Comparison of ENCODE assay signal across 18 mouse cellular contexts in genomic region chr2:68765371-68765770, GRCm38 (mm10).
A peak's percentile ranks its signal among the peaks of the same experiment; 100 is the strongest.
DNase-seq lines count a peak whose midpoint lies in the region; ATAC-seq and TF ChIP-seq lines count a peak whose summit lies in the region.
"Had no signal": no experiment of that assay in that cellular context is flagged by ENCODE, and none has a peak within 500 bp of the region (broad histone marks: within the 10 kb centered on the region; RNA-seq: fewer than 3 reads in every experiment).

No protein-coding gene starts in this region.

- no peaks in the 10 kb centered on the region for H3K9me3 ChIP-seq in kidney, embryonic 16.5 days (ENCODE audit: low read length)
- no peaks in the 10 kb centered on the region for H3K9me3 ChIP-seq in midbrain, embryonic 16.5 days (replicated peaks; ENCODE audit: control insufficient read depth, low read length, poor library complexity, severe bottlenecking)
- H3K9me3 ChIP-seq: embryonic facial prominence, embryonic 15.5 days; forebrain, embryonic 12.5 days; heart, embryonic 12.5 days; hindbrain, embryonic 10.5 days had no signal

- no peak overlapping the region for H3K27ac ChIP-seq in kidney, adult 2 months (ENCODE audit: insufficient read depth, low read depth, low read length)
- H3K27ac ChIP-seq in kidney, embryonic 16.5 days (ENCODE audit: low read length): no peak overlapping the region
- H3K27ac ChIP-seq in layer of hippocampus, adult 2 months: no peak overlapping the region
- no peak overlapping the region for H3K27ac ChIP-seq in midbrain, embryonic 16.5 days (ENCODE audit: low read length)
- H3K27ac ChIP-seq: embryonic facial prominence, embryonic 15.5 days; forebrain, embryonic 12.5 days; hindbrain, embryonic 10.5 days; hindbrain, embryonic 14.5 days had no signal

- H3K27me3 ChIP-seq in kidney, adult 2 months (replicated peaks; ENCODE audit: control insufficient read depth, insufficient read depth, low read length): no peaks in the 10 kb centered on the region
- H3K27me3 ChIP-seq in kidney, embryonic 16.5 days (ENCODE audit: insufficient read depth, low read length): no peaks in the 10 kb centered on the region
- no peaks in the 10 kb centered on the region for H3K27me3 ChIP-seq in midbrain, embryonic 16.5 days (ENCODE audit: control insufficient read depth, insufficient read depth, low read depth, low read length)
- H3K27me3 ChIP-seq: embryonic facial prominence, embryonic 15.5 days; forebrain, embryonic 12.5 days; heart, embryonic 12.5 days had no signal

- no peak overlapping the region for H3K9ac ChIP-seq in kidney, embryonic 16.5 days (replicated peaks; ENCODE audit: low read length)
- H3K9ac ChIP-seq in midbrain, embryonic 16.5 days (ENCODE audit: low read depth, low read length): no peak overlapping the region
- H3K9ac ChIP-seq: embryonic facial prominence, embryonic 15.5 days; forebrain, embryonic 12.5 days; heart, embryonic 12.5 days; hindbrain, embryonic 14.5 days had no signal

- DNase-seq in kidney, adult 2 months: peak; percentile 59
- DNase-seq in kidney, adult 8-10 months: peak; percentile 22 to 27
- DNase-seq in kidney, postnatal 25 days: peak; percentile 12 to 70
- no peak for DNase-seq in layer of hippocampus, adult 2 months (ENCODE audit: low spot score in 2 of 2)
- no peak for DNase-seq in embryo, embryonic 9.5 days (ENCODE audit: extremely low spot score)
- DNase-seq: adrenal gland, adult 2 months; adrenal gland, postnatal 25 days; cerebellum, adult 18-20 months; cerebellum, adult 9-11 months; gastrocnemius, postnatal 10 days had no signal

- no peak for TF ChIP-seq CTCF in kidney, adult 2 months (conservative IDR thresholded peaks at IDR 0.05; ENCODE audit: insufficient read depth, insufficient read length, low read depth, low read length)
- TF ChIP-seq CTCF in layer of hippocampus, adult 2 months (conservative IDR thresholded peaks at IDR 0.05): no peak

- H3K4me1 ChIP-seq in kidney, adult 2 months (ENCODE audit: control insufficient read depth, insufficient read depth, low read length): no peaks in the 10 kb centered on the region
- no peaks in the 10 kb centered on the region for H3K4me1 ChIP-seq in kidney, embryonic 16.5 days (ENCODE audit: insufficient read depth, low read length)
- no peaks in the 10 kb centered on the region; the same call in 1 of the 2 replicates for H3K4me1 ChIP-seq in midbrain, embryonic 16.5 days (ENCODE audit: control insufficient read depth, insufficient read depth, low read length)
- H3K4me1 ChIP-seq: embryonic facial prominence, embryonic 15.5 days; forebrain, embryonic 12.5 days; heart, embryonic 12.5 days had no signal

- H3K4me2 ChIP-seq in kidney, embryonic 16.5 days (replicated peaks; ENCODE audit: low read depth, low read length): no peak overlapping the region
- H3K4me2 ChIP-seq in midbrain, embryonic 16.5 days (ENCODE audit: low read length): no peak overlapping the region
- H3K4me2 ChIP-seq: embryonic facial prominence, embryonic 15.5 days; forebrain, embryonic 12.5 days; heart, embryonic 12.5 days; hindbrain, embryonic 14.5 days had no signal

- no peaks in the 10 kb centered on the region for H3K36me3 ChIP-seq in kidney, adult 2 months (ENCODE audit: control insufficient read depth, insufficient read depth, low read length)
- no peaks in the 10 kb centered on the region for H3K36me3 ChIP-seq in kidney, embryonic 16.5 days (ENCODE audit: insufficient read depth, low read length)
- no peaks in the 10 kb centered on the region for H3K36me3 ChIP-seq in midbrain, embryonic 16.5 days (ENCODE audit: control insufficient read depth, insufficient read depth, low read length)
- H3K36me3 ChIP-seq: embryonic facial prominence, embryonic 15.5 days; forebrain, embryonic 12.5 days; heart, embryonic 12.5 days; hindbrain, embryonic 10.5 days had no signal

- no peak overlapping the region for H3K4me3 ChIP-seq in kidney, adult 2 months (ENCODE audit: insufficient read depth, low read depth, low read length)
- no peak overlapping the region for H3K4me3 ChIP-seq in kidney, embryonic 16.5 days (ENCODE audit: low read length)
- no peak overlapping the region for H3K4me3 ChIP-seq in layer of hippocampus, adult 2 months
- H3K4me3 ChIP-seq in midbrain, embryonic 16.5 days (ENCODE audit: low read depth, low read length): no peak overlapping the region
- H3K4me3 ChIP-seq: embryonic facial prominence, embryonic 15.5 days; forebrain, embryonic 12.5 days; heart, embryonic 12.5 days; hindbrain, embryonic 10.5 days had no signal

- no peak for TF ChIP-seq POLR2A in kidney, adult 2 months (IDR thresholded peaks at IDR 0.05; ENCODE audit: low read depth, low read length)

- 44% methylated on average over 1 of the region's 1 CpGs for WGBS in kidney, adult 2 months
- WGBS in kidney, embryonic 16.5 days: 67% methylated on average over 1 of the region's 1 CpGs
- WGBS in midbrain, embryonic 16.5 days: 75% methylated on average over 1 of the region's 1 CpGs

- peak; percentile 63 for ATAC-seq in kidney, embryonic 16.5 days (ENCODE audit: low FRiP score, low TSS enrichment)
- ATAC-seq in midbrain, embryonic 16.5 days: no peak
- ATAC-seq: forebrain, embryonic 16.5 days had no signal

Comparison
In these comparisons a context has a peak if more than half of its experiments do, and no peak if none do; other contexts are left out.
1. DNase-seq: peak in kidney, adult 2 months (single experiment), kidney, adult 8-10 months (2 of 2) and kidney, postnatal 25 days (2 of 2); none in layer of hippocampus, adult 2 months (0 of 2) and embryo, embryonic 9.5 days (single experiment).